Mouse (Mus musculus) heart, embryonic 16.5 days (tissue): ENCODE measurements around the gene Cblc. TPM values are rescaled to one million over a fixed set of nuclear protein-coding genes. Genes with fewer than 3 reads are reported as not detected.

Experiments used
- ATAC-seq: fragments of 200-750 bp; cut with Nextera tagmentation; replicated peaks from 2 replicates; pipeline ENCODE4 v1.8.0; 2017; ENCODE audit warnings: moderate number of reproducible peaks; ENCODE audit not compliant: insufficient read depth, low FRiP score; ENCODE audit errors: extremely low read depth
- H3K27ac ChIP-seq: fragments of 300-500 bp; sonication (generic); 2 replicates; pipeline ENCODE4 v1.5.1; 2014; ENCODE audit warnings: mild to moderate bottlenecking, low read length, control low read depth, moderate library complexity
- H3K27me3 ChIP-seq: fragments of 300-500 bp; sonication (generic); 2 replicates; pipeline ENCODE4 v1.6.1; 2014; ENCODE audit warnings: low read length, mixed read lengths; ENCODE audit not compliant: control insufficient read depth, insufficient read depth
- H3K36me3 ChIP-seq: fragments of 300-500 bp; sonication (generic); 2 replicates; pipeline ENCODE4 v1.6.1; 2014; ENCODE audit not compliant: control insufficient read depth, insufficient read depth
- H3K4me1 ChIP-seq: fragments of 300-500 bp; sonication (generic); 2 replicates; pipeline ENCODE4 v1.6.1; 2014; ENCODE audit warnings: low read length, mixed read lengths; ENCODE audit not compliant: control insufficient read depth, insufficient read depth
- H3K4me2 ChIP-seq: fragments of 300-500 bp; sonication (generic); 2 replicates; pipeline ENCODE4 v1.6.1; 2014; ENCODE audit warnings: low read depth, mild to moderate bottlenecking, control low read depth, low read length
- H3K4me3 ChIP-seq: fragments of 300-500 bp; sonication (generic); 2 replicates; pipeline ENCODE4 v1.5.1; 2014; ENCODE audit warnings: mild to moderate bottlenecking, control low read depth, low read length
- H3K9ac ChIP-seq: fragments of 300-500 bp; sonication (generic); 2 replicates; pipeline ENCODE4 v1.6.1; 2014; ENCODE audit warnings: low read length, control low read depth
- H3K9me3 ChIP-seq: fragments of 300-500 bp; sonication (generic); replicated peaks from 2 replicates; pipeline ENCODE4 v1.6.1; 2016; ENCODE audit warnings: low read length; ENCODE audit not compliant: control insufficient read depth
- whole genome bisulfite sequencing: fragments of 180-500 bp; shearing (Covaris S2); extraction: QIAGEN DNeasy Blood & Tissue Kit; methylation state at CpG from one replicate; pipeline ENCODE4 v1.1.7; 2014; 5-methylcytosine and 5-hydroxymethylcytosine counted together
- polyA plus RNA-seq: library from polyadenylated mRNA; unstranded; fragments of >200 nt; fragmentation: Nextera tagmentation; extraction: Ambion mirVana; gene quantifications from 2 replicates; pipeline ENCODE4 v1.2.1, GENCODE M21; 2015

Cblc gene
- polyA plus RNA-seq, 1 experiment from 2014 or later: 1.2 TPM

DNA sequence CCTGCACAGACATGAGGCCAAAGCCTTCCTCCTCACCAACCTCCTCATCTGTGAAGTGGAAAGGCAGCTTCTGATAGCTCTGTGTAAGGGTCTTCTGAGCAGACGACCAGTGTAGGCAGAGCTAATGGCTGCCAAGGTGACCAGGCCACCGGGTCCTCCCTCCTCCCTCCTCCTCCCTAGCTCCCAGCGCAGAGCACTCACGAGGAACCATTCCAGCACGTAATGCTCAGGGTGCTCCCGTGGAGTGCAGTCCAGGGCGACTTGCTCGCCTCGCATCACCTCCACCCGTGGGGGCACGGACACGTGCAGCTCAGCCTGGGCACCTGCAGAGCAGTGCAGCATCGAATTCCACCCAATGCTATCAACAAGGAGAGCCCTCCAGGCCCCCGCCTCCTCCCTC, 28.4 kb downstream of the Cblc start:
- Histone ChIP-seq H3K27me3 (no peaks in the 10 kb centered on the region), H3K4me2 (peak overlapping the region; percentile 97), H3K9me3 (no peaks in the 10 kb centered on the region), H3K4me3 (peak overlapping the region; percentile 61), H3K4me1 (peaks cover 35% of the 10 kb centered on the region), H3K9ac (peak overlapping the region; percentile 79), H3K27ac (peak overlapping the region; percentile 73), H3K36me3 (peaks cover 35% of the 10 kb centered on the region)
- 39% methylated on average over 14 of the region's 14 CpGs for WGBS
- ATAC-seq: peak; percentile 38; the same call in 1 of the 2 replicates

DNA sequence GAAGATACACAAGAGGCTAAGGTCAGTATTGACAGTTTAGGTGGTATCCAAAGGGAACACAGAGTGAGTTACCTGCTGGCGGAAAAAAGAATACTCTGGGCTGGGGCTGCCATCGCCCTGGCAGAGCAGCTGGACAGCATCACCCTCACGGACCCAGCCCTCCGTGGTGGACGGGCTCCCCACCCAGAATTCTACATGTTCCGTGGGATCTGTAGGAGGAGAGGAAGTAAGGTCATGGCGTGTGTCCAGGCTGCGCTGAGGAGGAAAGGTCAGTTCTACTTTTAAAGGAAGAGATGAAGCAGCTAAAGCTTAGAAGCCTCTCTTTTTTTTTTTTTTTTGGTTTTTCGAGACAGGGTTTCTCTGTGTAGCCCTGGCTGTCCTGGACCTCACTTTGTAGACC, 32.0 kb downstream of the Cblc start:
- WGBS: 76% methylated on average over 9 of the region's 9 CpGs
- no peaks in the 10 kb centered on the region for H3K27me3 ChIP-seq
- no peak overlapping the region for H3K4me3 ChIP-seq
- H3K4me1 ChIP-seq: peaks cover 43% of the 10 kb centered on the region
- no peak for ATAC-seq
- no peak overlapping the region for H3K27ac ChIP-seq
- no peaks in the 10 kb centered on the region for H3K9me3 ChIP-seq
- peaks cover 46% of the 10 kb centered on the region for H3K36me3 ChIP-seq
- H3K4me2 ChIP-seq: no peak overlapping the region
- no peak overlapping the region for H3K9ac ChIP-seq

DNA sequence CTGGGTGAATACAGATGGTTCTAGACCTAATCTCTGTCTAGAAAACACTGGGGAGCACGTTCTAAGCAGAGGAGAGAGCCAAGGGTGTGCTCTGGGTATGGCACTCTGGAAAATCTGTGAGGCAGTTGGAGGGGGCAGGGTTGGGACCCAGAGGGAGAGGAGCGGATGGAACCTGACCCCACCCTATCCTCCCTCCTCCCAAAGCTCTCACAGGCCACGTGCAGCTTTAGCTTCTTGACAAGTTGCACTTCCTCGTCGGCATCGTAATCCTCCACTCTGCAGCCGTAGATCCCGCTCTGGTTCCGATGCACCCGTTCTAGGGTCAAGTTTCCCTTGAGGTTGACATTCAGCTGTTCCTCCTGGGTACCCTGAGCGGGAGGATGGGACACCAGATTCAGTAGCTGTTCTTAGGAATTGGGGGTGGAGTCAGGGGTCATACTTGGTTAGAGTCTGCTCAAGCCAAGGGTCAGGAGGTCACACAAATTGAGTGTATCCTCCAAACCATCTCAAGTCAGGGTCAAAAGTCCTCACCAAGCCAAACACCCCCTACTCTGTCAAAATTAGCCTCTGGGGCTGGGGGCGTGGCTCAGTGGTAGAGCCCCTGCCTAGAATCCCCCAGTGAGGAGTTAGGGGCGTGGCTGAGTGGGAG, 32.7 kb downstream of the Cblc start:
- no peak for ATAC-seq
- Histone ChIP-seq H3K4me2 (no peak overlapping the region), H3K27me3 (no peaks in the 10 kb centered on the region), H3K9me3 (no peaks in the 10 kb centered on the region), H3K27ac (peak overlapping the region; percentile 35; the same call in 1 of the 2 replicates), H3K36me3 (peaks cover 51% of the 10 kb centered on the region), H3K9ac (no peak overlapping the region), H3K4me3 (no peak overlapping the region), H3K4me1 (peaks cover 42% of the 10 kb centered on the region)
- WGBS: 78% methylated on average over 13 of the region's 13 CpGs

DNA sequence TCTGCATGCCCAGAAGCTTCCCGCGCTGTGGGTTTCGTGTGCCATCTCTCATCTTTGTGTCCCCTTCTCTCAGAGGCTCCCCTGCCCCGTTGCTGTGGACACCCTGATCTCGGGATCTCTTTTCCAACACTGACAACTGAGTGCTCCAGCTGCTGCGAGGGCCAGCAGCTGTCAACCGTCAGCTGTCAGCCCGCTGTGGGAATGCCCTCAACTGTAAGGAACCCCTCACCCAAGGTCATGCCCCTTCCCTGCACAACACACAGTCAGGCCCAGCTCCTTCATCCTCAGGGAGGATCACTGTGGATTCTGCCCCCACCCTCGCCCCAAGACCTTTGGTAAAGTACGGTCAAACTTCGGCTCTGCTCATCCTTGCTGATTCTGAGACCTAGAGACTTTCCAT, 34.3 kb downstream of the Cblc start:
- Histone ChIP-seq H3K27me3 (no peaks in the 10 kb centered on the region), H3K4me3 (no peak overlapping the region), H3K4me1 (peaks cover 40% of the 10 kb centered on the region), H3K4me2 (no peak overlapping the region), H3K9ac (peak overlapping the region; percentile 21; the same call in 1 of the 2 replicates), H3K36me3 (peaks cover 63% of the 10 kb centered on the region), H3K27ac (peak overlapping the region; percentile 78), H3K9me3 (no peaks in the 10 kb centered on the region)
- WGBS: 42% methylated on average over 11 of the region's 11 CpGs
- ATAC-seq: no peak

DNA sequence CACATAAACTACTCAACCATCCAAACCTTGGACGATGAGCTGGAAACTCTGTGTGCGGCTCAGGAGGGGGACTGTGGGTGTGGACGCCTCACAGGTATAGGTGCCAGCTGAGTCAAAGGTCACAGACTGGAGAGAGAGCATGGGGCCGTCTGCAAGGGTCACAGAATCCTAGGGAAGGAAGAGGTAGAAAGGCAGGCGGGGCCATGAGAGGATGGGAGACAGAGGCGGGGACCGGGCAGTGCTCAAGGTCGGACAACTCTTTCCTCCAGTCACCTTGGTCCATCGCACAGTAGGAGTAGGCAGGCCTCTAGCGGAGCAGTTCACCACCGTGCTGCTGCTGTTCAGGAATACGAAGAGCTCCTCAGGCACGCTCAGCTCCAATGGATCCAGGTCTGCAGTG, 36.6 kb downstream of the Cblc start:
- peaks cover 56% of the 10 kb centered on the region for H3K4me1 ChIP-seq
- H3K27ac ChIP-seq: peak overlapping the region; percentile 93
- 64% methylated on average over 13 of the region's 13 CpGs for WGBS
- no peaks in the 10 kb centered on the region for H3K9me3 ChIP-seq
- peaks cover 46% of the 10 kb centered on the region for H3K36me3 ChIP-seq
- no peak overlapping the region for H3K4me3 ChIP-seq
- H3K9ac ChIP-seq: peak overlapping the region; percentile 57
- ATAC-seq: 0 out of 2 replicates have a peak, but pooled peaks have one; percentile 0
- H3K4me2 ChIP-seq: peak overlapping the region; percentile 21; the same call in 1 of the 2 replicates
- no peaks in the 10 kb centered on the region for H3K27me3 ChIP-seq

DNA sequence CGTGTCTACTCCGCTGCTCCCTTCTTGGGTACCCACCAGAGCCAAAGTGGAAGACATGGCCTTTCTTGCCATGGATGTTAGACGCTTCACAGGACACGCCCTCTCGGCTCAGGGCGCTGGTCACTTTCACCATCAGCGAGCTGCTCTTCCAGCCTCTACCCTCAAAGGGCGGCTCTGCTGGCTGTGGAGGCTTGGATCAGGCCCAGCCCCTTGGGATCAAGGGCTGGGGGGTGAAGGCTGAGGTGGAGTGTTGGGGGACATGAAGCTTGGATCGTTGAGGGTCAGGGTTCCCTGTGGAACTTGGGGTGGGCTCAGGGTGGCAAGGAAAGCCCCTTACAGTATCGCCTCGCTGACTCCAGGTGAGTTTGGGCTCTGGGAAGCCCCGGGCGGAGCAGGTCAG, 38.0 kb downstream of the Cblc start:
- no peak overlapping the region for H3K9ac ChIP-seq
- no peak overlapping the region for H3K4me3 ChIP-seq
- no peaks in the 10 kb centered on the region for H3K9me3 ChIP-seq
- H3K4me2 ChIP-seq: no peak overlapping the region
- H3K27me3 ChIP-seq: no peaks in the 10 kb centered on the region
- 92% methylated on average over 13 of the region's 13 CpGs for WGBS
- peaks cover 62% of the 10 kb centered on the region for H3K4me1 ChIP-seq
- no peak for ATAC-seq
- no peak overlapping the region for H3K27ac ChIP-seq
- H3K36me3 ChIP-seq: peaks cover 32% of the 10 kb centered on the region

DNA sequence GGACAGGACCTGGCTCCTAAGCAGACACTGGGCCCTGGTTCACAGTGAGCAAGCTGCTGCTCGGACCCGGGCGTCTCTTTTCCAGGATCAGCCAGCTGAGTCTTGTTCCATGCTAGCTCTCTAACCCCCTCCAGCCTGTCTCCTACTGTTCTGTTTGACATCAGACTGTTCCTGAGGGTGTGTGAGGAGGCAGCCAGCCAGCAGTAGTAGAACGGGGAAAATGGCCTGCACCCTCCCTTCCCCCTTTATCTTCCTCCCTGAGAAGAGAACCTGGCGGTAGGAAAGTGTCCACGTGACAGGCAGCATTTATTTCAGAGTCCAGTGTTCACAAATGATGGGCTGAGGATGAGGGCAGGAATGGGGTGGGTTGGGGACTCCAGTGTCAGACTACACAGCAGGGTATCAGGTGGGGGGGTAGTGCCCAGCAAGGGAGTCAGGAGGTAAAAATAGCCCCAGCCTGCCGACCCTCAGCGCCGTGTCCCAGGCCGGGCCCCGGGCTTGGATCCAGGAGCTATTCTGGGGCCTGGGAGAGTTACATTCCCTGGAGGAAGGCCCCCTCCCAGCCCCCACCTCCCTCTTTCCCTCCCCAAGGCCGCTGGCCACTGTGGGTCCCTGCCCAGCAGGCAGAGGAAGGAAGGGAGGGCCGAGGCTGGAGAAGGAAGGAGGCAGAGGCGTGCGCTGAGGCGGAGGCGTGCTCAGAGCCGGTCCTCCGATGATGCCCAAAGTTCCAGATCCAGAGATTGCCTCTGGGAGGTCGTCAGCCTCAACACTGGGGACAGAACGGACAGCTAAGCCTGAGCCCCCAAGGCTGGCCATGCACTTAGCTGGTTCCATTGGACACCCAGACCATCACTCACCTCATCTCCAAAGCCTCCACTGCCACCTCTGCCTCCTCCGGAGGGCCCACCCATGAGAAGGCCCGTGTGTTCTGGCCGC, 40.5 kb downstream of the Cblc start:
- WGBS: 15% methylated on average over 19 of the region's 24 CpGs
- Histone ChIP-seq H3K4me1 (peaks cover 62% of the 10 kb centered on the region), H3K9me3 (no peaks in the 10 kb centered on the region), H3K36me3 (peaks cover 17% of the 10 kb centered on the region), H3K27me3 (no peaks in the 10 kb centered on the region), H3K27ac (peak overlapping the region; percentile 94), H3K4me2 (peak overlapping the region; percentile 28), H3K4me3 (peak overlapping the region; percentile 4), H3K9ac (peak overlapping the region; percentile 60)
- ATAC-seq: peak; percentile 92

DNA sequence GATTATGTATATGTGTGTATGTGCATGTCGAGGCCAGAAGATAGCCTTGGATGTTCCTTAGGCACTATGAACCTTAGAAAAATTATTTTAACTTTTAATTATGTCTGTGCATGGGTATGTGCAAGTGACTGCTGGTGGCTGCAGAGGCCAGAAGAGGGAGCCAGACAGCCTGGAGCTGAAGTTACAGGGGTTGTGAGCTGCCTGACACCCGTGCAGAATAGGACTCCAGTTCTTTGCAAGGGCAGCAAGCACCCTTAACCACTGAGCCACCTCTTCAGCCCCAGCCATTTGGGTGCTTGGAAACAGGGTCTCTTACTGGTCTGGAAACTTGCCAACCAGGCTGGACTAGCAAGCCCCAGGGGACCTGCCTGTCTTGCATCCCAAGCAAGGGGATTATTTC, 41.6 kb downstream of the Cblc start:
- no peak overlapping the region for H3K4me3 ChIP-seq
- peaks cover 17% of the 10 kb centered on the region for H3K36me3 ChIP-seq
- no peak for ATAC-seq
- WGBS: 85% methylated on average over 2 of the region's 2 CpGs
- peak overlapping the region; percentile 94 for H3K27ac ChIP-seq
- H3K4me2 ChIP-seq: no peak overlapping the region; the same call in 1 of the 2 replicates
- no peaks in the 10 kb centered on the region for H3K27me3 ChIP-seq
- no peak overlapping the region; the same call in 1 of the 2 replicates for H3K9ac ChIP-seq
- H3K4me1 ChIP-seq: peaks cover 64% of the 10 kb centered on the region
- H3K9me3 ChIP-seq: no peaks in the 10 kb centered on the region

DNA sequence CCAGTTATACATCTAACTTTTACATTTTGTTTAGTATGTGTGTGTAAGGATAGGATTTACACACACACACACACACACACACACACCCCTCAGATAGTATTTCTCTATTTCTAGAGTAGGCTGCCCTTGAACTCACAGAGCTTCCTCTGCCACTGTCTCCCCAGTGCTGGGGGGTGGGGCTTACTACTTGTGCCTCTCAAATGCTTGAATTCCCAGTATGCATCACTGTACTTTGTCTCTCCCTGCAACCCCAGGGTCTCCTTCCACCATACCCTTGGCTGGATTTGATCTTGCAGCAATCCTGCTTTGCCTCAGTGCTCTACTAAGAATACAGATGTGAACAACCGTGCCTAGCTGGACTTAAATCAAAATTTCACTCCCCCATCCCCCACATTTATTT, 42.5 kb downstream of the Cblc start:
- Histone ChIP-seq H3K4me3 (no peak overlapping the region), H3K36me3 (peaks cover 12% of the 10 kb centered on the region), H3K9me3 (no peaks in the 10 kb centered on the region), H3K4me2 (no peak overlapping the region), H3K4me1 (peaks cover 55% of the 10 kb centered on the region), H3K9ac (no peak overlapping the region), H3K27me3 (no peaks in the 10 kb centered on the region), H3K27ac (peak overlapping the region; percentile 94)
- ATAC-seq: no peak
- 67% methylated on average over 1 of the region's 1 CpGs for WGBS
